Mouse (Mus musculus): ENCODE results near the gene Iqgap2. TPM values are rescaled to one million over a fixed set of nuclear protein-coding genes. Genes with fewer than 3 reads are reported as not detected.
A peak's percentile ranks its signal among the peaks of the same experiment; 100 is the strongest.

The Iqgap2 gene
- polyA plus RNA-seq, 1 experiment from 2014 or later, result 18.4 TPM

- whole genome bisulfite sequencing, result 70% methylated on average over 17 of the region's 17 CpGs
- H3K27ac ChIP-seq (ENCODE audit: low read length), result 0 out of 2 replicates have a peak overlapping the region, but pooled peaks have one; percentile 1
- no peak; the same call in 1 of the 2 replicates for ATAC-seq (ENCODE audit: insufficient read depth, low FRiP score)
- no peaks in the 10 kb centered on the region for H3K9me3 ChIP-seq (replicated peaks; ENCODE audit: control insufficient read depth, low read length)
- no peak overlapping the region for H3K9ac ChIP-seq (ENCODE audit: low read length)
- no peak overlapping the region for H3K4me2 ChIP-seq (ENCODE audit: low read depth, low read length)
- no peaks in the 10 kb centered on the region for H3K27me3 ChIP-seq (ENCODE audit: control insufficient read depth, insufficient read depth, low read length)
- H3K36me3 ChIP-seq (ENCODE audit: control insufficient read depth, insufficient read depth, low read length), result no peaks in the 10 kb centered on the region
- H3K4me3 ChIP-seq (replicated peaks; ENCODE audit: low read length), result no peak overlapping the region
- H3K4me1 ChIP-seq (ENCODE audit: control insufficient read depth, insufficient read depth, low read length), result peaks cover 3% of the 10 kb centered on the region; the same call in 1 of the 2 replicates
Measured at GRCm38 (mm10) chr13:95641061-95641986, 250.4 kb downstream of the Iqgap2 start.

- no peak overlapping the region for H3K9ac ChIP-seq (ENCODE audit: low read length)
- peaks cover 3% of the 10 kb centered on the region; the same call in 1 of the 2 replicates for H3K4me1 ChIP-seq (ENCODE audit: control insufficient read depth, insufficient read depth, low read length)
- no peak overlapping the region for H3K4me3 ChIP-seq (replicated peaks; ENCODE audit: low read length)
- WGBS, result 82% methylated on average over 1 of the region's 1 CpGs
- no peaks in the 10 kb centered on the region for H3K27me3 ChIP-seq (ENCODE audit: control insufficient read depth, insufficient read depth, low read length)
- H3K9me3 ChIP-seq (replicated peaks; ENCODE audit: control insufficient read depth, low read length), result no peaks in the 10 kb centered on the region
- ATAC-seq (ENCODE audit: insufficient read depth, low FRiP score), result no peak
- H3K27ac ChIP-seq (ENCODE audit: low read length), result no peak overlapping the region
- H3K4me2 ChIP-seq (ENCODE audit: low read depth, low read length), result no peak overlapping the region
- H3K36me3 ChIP-seq (ENCODE audit: control insufficient read depth, insufficient read depth, low read length), result no peaks in the 10 kb centered on the region
Measured at GRCm38 (mm10) chr13:95640408-95640807, 251.3 kb downstream of the Iqgap2 start.

GRCm38 (mm10) chr13:95639336-95640116 lies 252.2 kb downstream of the Iqgap2 start:
- Histone ChIP-seq H3K9ac (ENCODE audit: low read length) (no peak overlapping the region), H3K4me1 (ENCODE audit: control insufficient read depth, insufficient read depth, low read length) (peaks cover 3% of the 10 kb centered on the region; the same call in 1 of the 2 replicates), H3K36me3 (ENCODE audit: control insufficient read depth, insufficient read depth, low read length) (no peaks in the 10 kb centered on the region), H3K27me3 (ENCODE audit: control insufficient read depth, insufficient read depth, low read length) (no peaks in the 10 kb centered on the region), H3K4me3 (replicated peaks; ENCODE audit: low read length) (no peak overlapping the region), H3K27ac (ENCODE audit: low read length) (peak overlapping the region; percentile 6; the same call in 1 of the 2 replicates), H3K9me3 (replicated peaks; ENCODE audit: control insufficient read depth, low read length) (no peaks in the 10 kb centered on the region), H3K4me2 (ENCODE audit: low read depth, low read length) (no peak overlapping the region)
- WGBS, result 52% methylated on average over 15 of the region's 15 CpGs
- no peak for ATAC-seq (ENCODE audit: insufficient read depth, low FRiP score)

DNA sequence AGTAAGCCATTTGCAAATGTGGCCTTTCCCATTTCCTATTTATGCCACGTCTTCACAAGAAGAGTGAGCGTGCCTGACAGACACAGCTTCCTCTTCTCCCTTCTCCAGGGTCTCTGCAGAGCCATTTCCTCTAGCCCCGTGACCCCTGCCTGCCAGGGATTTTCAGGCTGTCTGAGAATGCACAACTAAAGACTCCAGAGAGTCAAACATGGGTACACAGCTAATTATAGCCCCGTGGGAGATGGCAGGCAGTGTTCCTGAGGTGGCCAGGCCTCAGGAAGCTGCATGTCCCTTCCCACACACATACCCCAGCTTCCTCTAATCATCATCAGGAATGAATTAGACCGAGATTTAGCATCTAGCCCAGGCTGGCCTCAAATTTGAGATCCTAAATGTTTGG lies 252.8 kb downstream of the Iqgap2 start:
- H3K27me3 ChIP-seq (ENCODE audit: control insufficient read depth, insufficient read depth, low read length), result no peaks in the 10 kb centered on the region
- no peak for ATAC-seq (ENCODE audit: insufficient read depth, low FRiP score)
- H3K4me2 ChIP-seq (ENCODE audit: low read depth, low read length), result no peak overlapping the region
- H3K4me3 ChIP-seq (replicated peaks; ENCODE audit: low read length), result no peak overlapping the region
- WGBS, result 35% methylated on average over 5 of the region's 5 CpGs
- H3K4me1 ChIP-seq (ENCODE audit: control insufficient read depth, insufficient read depth, low read length), result peaks cover 7% of the 10 kb centered on the region; the same call in 1 of the 2 replicates
- no peak overlapping the region for H3K9ac ChIP-seq (ENCODE audit: low read length)
- peak overlapping the region; percentile 6 for H3K27ac ChIP-seq (ENCODE audit: low read length)
- no peaks in the 10 kb centered on the region for H3K9me3 ChIP-seq (replicated peaks; ENCODE audit: control insufficient read depth, low read length)
- no peaks in the 10 kb centered on the region for H3K36me3 ChIP-seq (ENCODE audit: control insufficient read depth, insufficient read depth, low read length)

- no peak overlapping the region for H3K4me3 ChIP-seq (replicated peaks; ENCODE audit: low read length)
- no peak overlapping the region for H3K4me2 ChIP-seq (ENCODE audit: low read depth, low read length)
- no peak for ATAC-seq (ENCODE audit: insufficient read depth, low FRiP score)
- peak overlapping the region; percentile 6; the same call in 1 of the 2 replicates for H3K27ac ChIP-seq (ENCODE audit: low read length)
- H3K27me3 ChIP-seq (ENCODE audit: control insufficient read depth, insufficient read depth, low read length), result no peaks in the 10 kb centered on the region
- no peaks in the 10 kb centered on the region for H3K36me3 ChIP-seq (ENCODE audit: control insufficient read depth, insufficient read depth, low read length)
- H3K9me3 ChIP-seq (replicated peaks; ENCODE audit: control insufficient read depth, low read length), result no peaks in the 10 kb centered on the region
- H3K4me1 ChIP-seq (ENCODE audit: control insufficient read depth, insufficient read depth, low read length), result peaks cover 10% of the 10 kb centered on the region; the same call in 1 of the 2 replicates
- H3K9ac ChIP-seq (ENCODE audit: low read length), result no peak overlapping the region
- WGBS, result 77% methylated on average over 10 of the region's 10 CpGs
Measured at GRCm38 (mm10) chr13:95637737-95638136, 254.0 kb downstream of the Iqgap2 start.

- 0 out of 2 replicates have a peak, but pooled peaks cover 4% of the 10 kb centered on the region for H3K36me3 ChIP-seq (ENCODE audit: control insufficient read depth, insufficient read depth, low read length)
- ATAC-seq (ENCODE audit: insufficient read depth, low FRiP score), result no peak
- H3K9ac ChIP-seq (ENCODE audit: low read length), result no peak overlapping the region
- 88% methylated on average over 12 of the region's 12 CpGs for WGBS
- H3K27me3 ChIP-seq (ENCODE audit: control insufficient read depth, insufficient read depth, low read length), result no peaks in the 10 kb centered on the region
- H3K4me1 ChIP-seq (ENCODE audit: control insufficient read depth, insufficient read depth, low read length), result peaks cover 6% of the 10 kb centered on the region; the same call in 1 of the 2 replicates
- no peak overlapping the region for H3K4me3 ChIP-seq (replicated peaks; ENCODE audit: low read length)
- no peak overlapping the region for H3K27ac ChIP-seq (ENCODE audit: low read length)
- H3K9me3 ChIP-seq (replicated peaks; ENCODE audit: control insufficient read depth, low read length), result no peaks in the 10 kb centered on the region
- H3K4me2 ChIP-seq (ENCODE audit: low read depth, low read length), result no peak overlapping the region
Measured at GRCm38 (mm10) chr13:95635301-95635700, 256.4 kb downstream of the Iqgap2 start.

DNA sequence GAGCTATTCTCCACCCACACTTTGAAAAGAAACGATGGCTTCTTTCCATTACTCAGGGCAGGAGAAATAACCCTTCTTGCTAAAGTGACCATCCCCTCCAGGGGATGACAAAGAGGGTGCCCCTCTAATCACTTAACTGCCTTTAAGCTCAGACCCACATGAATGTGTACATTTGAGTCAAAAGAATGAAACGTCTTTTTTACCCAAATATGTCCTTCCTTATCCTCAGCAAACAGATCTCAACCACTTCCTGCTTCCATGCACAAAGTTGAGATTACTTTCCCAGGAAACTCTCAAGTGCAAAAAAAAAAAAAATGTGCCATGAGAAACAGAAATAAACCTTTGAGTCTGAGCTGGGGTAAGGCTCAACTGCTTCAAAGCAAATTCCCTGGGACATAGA lies 257.3 kb downstream of the Iqgap2 start:
- H3K27ac ChIP-seq (ENCODE audit: low read length), result peak overlapping the region; percentile 43; the same call in 1 of the 2 replicates
- H3K27me3 ChIP-seq (ENCODE audit: control insufficient read depth, insufficient read depth, low read length), result no peaks in the 10 kb centered on the region
- no peak overlapping the region for H3K4me3 ChIP-seq (replicated peaks; ENCODE audit: low read length)
- no peak overlapping the region for H3K4me2 ChIP-seq (ENCODE audit: low read depth, low read length)
- no peaks in the 10 kb centered on the region for H3K9me3 ChIP-seq (replicated peaks; ENCODE audit: control insufficient read depth, low read length)
- no peak overlapping the region for H3K9ac ChIP-seq (ENCODE audit: low read length)
- peaks cover 6% of the 10 kb centered on the region; the same call in 1 of the 2 replicates for H3K4me1 ChIP-seq (ENCODE audit: control insufficient read depth, insufficient read depth, low read length)
- no peak for ATAC-seq (ENCODE audit: insufficient read depth, low FRiP score)
- WGBS, result 9% methylated on average over 2 of the region's 2 CpGs
- H3K36me3 ChIP-seq (ENCODE audit: control insufficient read depth, insufficient read depth, low read length), result 0 out of 2 replicates have a peak, but pooled peaks cover 4% of the 10 kb centered on the region

DNA sequence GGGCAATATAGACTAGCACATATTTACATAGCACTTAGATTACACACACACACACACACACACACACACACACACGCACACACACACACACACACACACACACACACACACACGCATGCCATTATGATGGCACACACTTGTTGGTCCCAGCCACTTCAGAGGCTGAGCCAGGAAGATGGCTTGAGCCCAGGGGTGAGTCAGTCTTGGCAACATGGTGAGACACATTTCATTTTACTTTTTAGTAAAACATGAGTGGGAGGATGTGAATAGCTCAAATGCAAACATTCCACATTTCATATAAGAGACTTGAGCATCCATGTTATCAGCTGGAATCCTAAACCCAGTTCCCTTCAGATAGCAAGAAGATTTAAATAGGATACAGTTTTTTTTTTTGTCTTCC lies 258.3 kb downstream of the Iqgap2 start:
- Histone ChIP-seq H3K36me3 (ENCODE audit: control insufficient read depth, insufficient read depth, low read length) (0 out of 2 replicates have a peak, but pooled peaks cover 4% of the 10 kb centered on the region), H3K4me1 (ENCODE audit: control insufficient read depth, insufficient read depth, low read length) (peaks cover 6% of the 10 kb centered on the region; the same call in 1 of the 2 replicates), H3K9ac (ENCODE audit: low read length) (no peak overlapping the region), H3K4me2 (ENCODE audit: low read depth, low read length) (no peak overlapping the region), H3K27me3 (ENCODE audit: control insufficient read depth, insufficient read depth, low read length) (no peaks in the 10 kb centered on the region), H3K27ac (ENCODE audit: low read length) (no peak overlapping the region; the same call in 1 of the 2 replicates), H3K4me3 (replicated peaks; ENCODE audit: low read length) (no peak overlapping the region), H3K9me3 (replicated peaks; ENCODE audit: control insufficient read depth, low read length) (no peaks in the 10 kb centered on the region)
- 83% methylated on average over 2 of the region's 2 CpGs for WGBS
- no peak for ATAC-seq (ENCODE audit: insufficient read depth, low FRiP score)

All from stomach, embryonic 16.5 days (tissue).